20 mouse cellular contexts compared by ENCODE assay signal in genomic region chr17:44782366-44782765, GRCm38 (mm10). TPM values are rescaled to one million over a fixed set of nuclear protein-coding genes. Genes with fewer than 3 reads are reported as not detected.
DNase-seq lines count a peak whose midpoint lies in the region; ATAC-seq lines count a peak whose summit lies in the region.
"Had no signal": no experiment of that assay in that cellular context is flagged by ENCODE, and none has a peak within 500 bp of the region (broad histone marks: within the 10 kb centered on the region; RNA-seq: fewer than 3 reads in every experiment).

No protein-coding gene starts in this region.

- 91% methylated on average over 4 of the region's 4 CpGs for WGBS in midbrain, embryonic 11.5 days
- 90% methylated on average over 4 of the region's 4 CpGs for WGBS in midbrain, embryonic 10.5 days

- H3K36me3 ChIP-seq in midbrain, embryonic 11.5 days (ENCODE audit: control insufficient read depth, insufficient read depth, low read length), result no peaks in the 10 kb centered on the region
- H3K36me3 ChIP-seq in midbrain, embryonic 10.5 days, result no peaks in the 10 kb centered on the region
- H3K36me3 ChIP-seq: forebrain, embryonic 15.5 days had no signal

- H3K4me1 ChIP-seq in midbrain, embryonic 11.5 days (ENCODE audit: control insufficient read depth, insufficient read depth, low read length), result 0 out of 2 replicates have a peak, but pooled peaks cover 6% of the 10 kb centered on the region
- H3K4me1 ChIP-seq in midbrain, embryonic 10.5 days, result peaks cover 12% of the 10 kb centered on the region

- no peak overlapping the region for H3K4me2 ChIP-seq in midbrain, embryonic 11.5 days
- H3K4me2 ChIP-seq: embryonic facial prominence, embryonic 12.5 days; forebrain, embryonic 13.5 days; forebrain, embryonic 15.5 days had no signal

- peak; percentile 22 for DNase-seq in heart, adult 11 months
- DNase-seq in heart, adult 8-10 months (ENCODE audit: low spot score), result no peak
- DNase-seq in midbrain, embryonic 11.5 days (ENCODE audit: low spot score, missing footprints), result peak; percentile 72
- DNase-seq in midbrain, embryonic 10.5 days (ENCODE audit: low spot score), result no peak
- DNase-seq in NIH3T3 (ENCODE audit: low read depth), result peak; percentile 24
- no peak for DNase-seq in ovary, postnatal 10 days (ENCODE audit: low spot score)
- DNase-seq in embryo, embryonic 10.5 days (ENCODE audit: low spot score), result no peak
- DNase-seq: adrenal gland, adult 2 months; adrenal gland, postnatal 10 days; adrenal gland, postnatal 25 days; cerebellum, adult 11 months; cerebellum, adult 18-20 months; cerebellum, adult 8-10 months; cerebellum, adult 9-11 months; cerebellum, postnatal 14 days; cerebellum, postnatal 36 days; forebrain, postnatal 0 days had no signal

- H3K4me3 ChIP-seq in midbrain, embryonic 11.5 days (ENCODE audit: low read depth, low read length), result no peak overlapping the region
- H3K4me3 ChIP-seq in midbrain, embryonic 10.5 days, result no peak overlapping the region
- H3K4me3 ChIP-seq: embryonic facial prominence, embryonic 12.5 days; forebrain, embryonic 13.5 days; forebrain, embryonic 15.5 days had no signal

- H3K27me3 ChIP-seq in midbrain, embryonic 11.5 days (ENCODE audit: control insufficient read depth, insufficient read depth, low read length), result no peaks in the 10 kb centered on the region
- no peaks in the 10 kb centered on the region for H3K27me3 ChIP-seq in midbrain, embryonic 10.5 days (ENCODE audit: low read depth, poor library complexity, severe bottlenecking)
- H3K27me3 ChIP-seq: embryonic facial prominence, embryonic 12.5 days; forebrain, embryonic 13.5 days; forebrain, embryonic 15.5 days had no signal

- no peak for ATAC-seq in midbrain, embryonic 11.5 days (ENCODE audit: low FRiP score)
- ATAC-seq: forebrain, embryonic 13.5 days; forebrain, embryonic 15.5 days; forebrain, postnatal 0 days had no signal

- H3K9me3 ChIP-seq in midbrain, embryonic 11.5 days (ENCODE audit: control insufficient read depth, low read length), result no peaks in the 10 kb centered on the region
- H3K9me3 ChIP-seq in midbrain, embryonic 10.5 days (replicated peaks), result no peaks in the 10 kb centered on the region
- H3K9me3 ChIP-seq: embryonic facial prominence, embryonic 12.5 days; forebrain, embryonic 13.5 days; forebrain, embryonic 15.5 days had no signal

- H3K9ac ChIP-seq in midbrain, embryonic 11.5 days (ENCODE audit: low read length), result no peak overlapping the region
- H3K9ac ChIP-seq: embryonic facial prominence, embryonic 12.5 days; forebrain, embryonic 13.5 days; forebrain, embryonic 15.5 days; forebrain, postnatal 0 days had no signal

- no peak overlapping the region for H3K27ac ChIP-seq in midbrain, embryonic 11.5 days (ENCODE audit: low read depth, low read length)
- no peak overlapping the region for H3K27ac ChIP-seq in midbrain, embryonic 10.5 days (replicated peaks)
- H3K27ac ChIP-seq: embryonic facial prominence, embryonic 12.5 days; forebrain, embryonic 13.5 days; forebrain, embryonic 15.5 days had no signal

RNA-seq across cellular contexts. Expression of gene Supt3, which starts 5.4 kb away (rescaled TPM):
- 10 to 100 TPM; 15.4 to 18.3 (median 17.4) TPM for total RNA-seq in heart, adult 8-10 months (2022)
- polyA plus RNA-seq in midbrain, embryonic 11.5 days (2014; fragmentation: Nextera tagmentation; extraction: Ambion mirVana), result 27.0 and 33.6 TPM in 2 replicates
- polyA plus RNA-seq in midbrain, embryonic 10.5 days (2016; fragmentation: Nextera tagmentation; extraction: Ambion mirVana), result 23.4 and 26.0 TPM in 2 replicates

RNA-seq across cellular contexts. Expression of gene Runx2, which starts 32.2 kb away (rescaled TPM):
- 1 to 10 TPM in 1 of 4 experiments, under 1 TPM in 3; 0.12 to 1.2 (median 0.51) TPM for total RNA-seq in heart, adult 8-10 months (2022)
- 0.46 and 0.81 TPM in 2 replicates for polyA plus RNA-seq in midbrain, embryonic 11.5 days (2014; fragmentation: Nextera tagmentation; extraction: Ambion mirVana)
- polyA plus RNA-seq in midbrain, embryonic 10.5 days (2016; fragmentation: Nextera tagmentation; extraction: Ambion mirVana), result 0.17 and 0.24 TPM in 2 replicates

Comparison
In these comparisons a context has a peak if more than half of its experiments do, and no peak if none do; other contexts are left out.
1. DNase-seq: peak in heart, adult 11 months (single experiment), midbrain, embryonic 11.5 days (single experiment) and NIH3T3 (single experiment); none in heart, adult 8-10 months (single experiment), midbrain, embryonic 10.5 days (single experiment), ovary, postnatal 10 days (single experiment) and embryo, embryonic 10.5 days (single experiment).